Mouse (Mus musculus): ENCODE results near the gene Htr2a.

GRCm38 (mm10) chr14:74601333-74602087, 39.1 kb upstream of the Htr2a start:
- no peak for TF ChIP-seq POLR2A (IDR thresholded peaks at IDR 0.05; ENCODE audit: low read depth, low read length)
- TF ChIP-seq NRF1 (IDR thresholded peaks at IDR 0.05; ENCODE audit: low read depth, low read length) = no peak
- no peak for TF ChIP-seq USF1 (IDR thresholded peaks at IDR 0.05; ENCODE audit: low read depth, low read length)
- TF ChIP-seq CTCF (conservative IDR thresholded peaks at IDR 0.05 in 1 of 2, IDR thresholded peaks at IDR 0.05 in 1 of 2; ENCODE audit: low read depth in 2 of 2, low read length in 2 of 2) = no peak
- TF ChIP-seq ZKSCAN1 (IDR thresholded peaks at IDR 0.05; ENCODE audit: borderline replicate concordance, low read depth, low read length) = no peak
